Mouse (Mus musculus): ENCODE measurements around the gene Tmem183a. TPM values are rescaled to one million over a fixed set of nuclear protein-coding genes. Genes with fewer than 3 reads are reported as not detected.

The Tmem183a gene
- polyA plus RNA-seq, 1 experiment from 2014 or later = 60.6 TPM

DNA sequence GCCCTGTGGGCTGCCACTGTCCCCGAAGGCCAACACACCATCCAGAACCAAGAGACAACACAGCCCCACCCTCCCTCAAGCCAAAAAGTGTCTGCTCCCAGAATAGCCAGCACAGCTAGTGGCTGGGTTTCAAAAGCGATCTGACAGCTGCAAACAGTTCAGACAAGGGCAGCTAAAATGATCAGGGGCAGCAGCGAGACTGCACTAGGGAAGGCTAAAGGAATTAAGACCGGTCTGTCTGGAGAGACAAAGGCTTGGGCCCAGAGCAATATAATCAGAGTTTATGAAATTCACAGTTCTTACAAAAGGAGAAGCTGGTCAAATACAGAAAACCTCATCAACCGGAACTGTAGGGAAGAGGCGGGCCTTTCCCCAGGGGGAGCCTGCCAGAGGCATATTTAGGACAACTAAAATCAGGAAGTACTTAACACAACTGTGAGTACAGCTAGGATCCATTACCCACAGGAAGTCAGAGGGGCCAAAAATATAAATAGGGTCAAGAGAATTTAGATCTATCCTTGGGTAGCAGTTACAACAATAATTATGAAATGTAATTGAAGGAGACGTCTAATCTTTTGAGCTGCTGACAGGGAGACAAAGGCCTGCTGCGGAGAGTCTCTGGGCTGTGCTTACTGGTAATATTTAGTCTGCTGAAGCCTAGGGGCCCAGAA is 59.1 kb downstream of the Tmem183a start:
- H3K36me3 ChIP-seq (ENCODE audit: control insufficient read depth, insufficient read depth) = no peaks in the 10 kb centered on the region
- H3K9ac ChIP-seq (ENCODE audit: low read depth, low read length) = no peak overlapping the region
- H3K27ac ChIP-seq (ENCODE audit: low read depth, low read length) = peak overlapping the region; percentile 46
- no peak for ATAC-seq
- peaks cover 3% of the 10 kb centered on the region; the same call in 1 of the 2 replicates for H3K27me3 ChIP-seq (replicated peaks; ENCODE audit: control insufficient read depth, insufficient read depth, low read length)
- WGBS = 52% methylated on average over 8 of the region's 8 CpGs
- no peaks in the 10 kb centered on the region for H3K9me3 ChIP-seq (ENCODE audit: control insufficient read depth)
- no peak overlapping the region for H3K4me3 ChIP-seq (ENCODE audit: low read depth, low read length)
- TF ChIP-seq CTCF (IDR thresholded peaks at IDR 0.05; ENCODE audit: low read depth) = no peak
- H3K4me1 ChIP-seq (replicated peaks; ENCODE audit: control insufficient read depth, insufficient read depth, low read length) = no peaks in the 10 kb centered on the region
- no peak overlapping the region for H3K4me2 ChIP-seq (replicated peaks; ENCODE audit: low read depth)

DNA sequence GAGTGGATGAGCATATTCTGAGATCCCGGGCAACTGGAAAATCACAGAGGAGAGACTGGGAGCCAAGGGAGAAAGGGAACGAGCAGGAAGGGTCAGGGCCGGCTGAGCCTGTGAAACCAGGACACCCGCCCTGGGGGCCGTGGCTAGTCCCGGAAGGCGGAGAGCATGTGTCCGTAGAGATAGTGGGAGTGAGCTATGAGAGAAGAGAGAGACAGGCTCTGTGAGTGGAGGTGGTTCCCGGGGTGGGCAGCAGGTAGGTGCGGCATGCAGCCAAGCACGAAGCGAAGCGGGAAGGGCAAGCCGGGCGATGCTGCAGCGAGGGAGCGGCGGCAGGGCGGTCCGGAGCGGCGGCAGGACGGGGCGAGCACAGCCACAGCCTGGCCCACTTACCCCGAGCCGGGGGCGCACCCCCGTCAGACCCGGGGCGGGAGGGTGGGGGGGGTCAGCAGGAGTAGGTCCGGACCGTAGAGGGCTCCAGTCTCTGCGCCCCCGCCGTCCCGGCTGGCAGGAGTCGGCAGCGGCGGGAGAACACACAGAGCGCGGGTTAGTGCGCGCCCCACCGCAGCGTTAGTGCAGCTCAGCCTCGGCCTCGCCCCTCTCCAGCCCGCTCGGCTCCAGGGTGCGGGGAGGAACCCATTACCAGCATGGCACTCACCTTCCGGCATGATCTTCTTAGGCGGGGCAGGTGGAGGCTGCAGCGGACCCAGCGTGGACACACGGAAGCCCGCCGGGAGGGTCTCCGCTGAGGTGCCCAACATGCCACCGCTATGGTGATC is 63.0 kb downstream of the Tmem183a start:
- H3K9me3 ChIP-seq (ENCODE audit: control insufficient read depth) = no peaks in the 10 kb centered on the region
- peak; percentile 20 for ATAC-seq
- TF ChIP-seq CTCF (IDR thresholded peaks at IDR 0.05; ENCODE audit: low read depth) = no peak
- peak overlapping the region; percentile 58 for H3K9ac ChIP-seq (ENCODE audit: low read depth, low read length)
- H3K4me3 ChIP-seq (ENCODE audit: low read depth, low read length) = peak overlapping the region; percentile 48
- H3K27ac ChIP-seq (ENCODE audit: low read depth, low read length) = no peak overlapping the region
- no peaks in the 10 kb centered on the region for H3K36me3 ChIP-seq (ENCODE audit: control insufficient read depth, insufficient read depth)
- H3K4me1 ChIP-seq (replicated peaks; ENCODE audit: control insufficient read depth, insufficient read depth, low read length) = no peaks in the 10 kb centered on the region
- H3K4me2 ChIP-seq (replicated peaks; ENCODE audit: low read depth) = peak overlapping the region; percentile 95
- 7% methylated on average over 50 of the region's 59 CpGs for WGBS
- H3K27me3 ChIP-seq (replicated peaks; ENCODE audit: control insufficient read depth, insufficient read depth, low read length) = peaks cover 3% of the 10 kb centered on the region; the same call in 1 of the 2 replicates

GRCm38 (mm10) chr1:134297265-134297664 is 64.5 kb downstream of the Tmem183a start:
- Histone ChIP-seq H3K4me2 (replicated peaks; ENCODE audit: low read depth) (no peak overlapping the region), H3K27ac (ENCODE audit: low read depth, low read length) (no peak overlapping the region), H3K9ac (ENCODE audit: low read depth, low read length) (no peak overlapping the region), H3K36me3 (ENCODE audit: control insufficient read depth, insufficient read depth) (no peaks in the 10 kb centered on the region), H3K9me3 (ENCODE audit: control insufficient read depth) (no peaks in the 10 kb centered on the region), H3K4me3 (ENCODE audit: low read depth, low read length) (no peak overlapping the region), H3K4me1 (replicated peaks; ENCODE audit: control insufficient read depth, insufficient read depth, low read length) (0 out of 2 replicates have a peak, but pooled peaks cover 3% of the 10 kb centered on the region), H3K27me3 (replicated peaks; ENCODE audit: control insufficient read depth, insufficient read depth, low read length) (peaks cover 3% of the 10 kb centered on the region; the same call in 1 of the 2 replicates)
- 91% methylated on average over 8 of the region's 8 CpGs for WGBS
- no peak for TF ChIP-seq CTCF (IDR thresholded peaks at IDR 0.05; ENCODE audit: low read depth)
- ATAC-seq = no peak

Other genes starting within 250 kb of the Tmem183a start
- 0.50 and 0.99 TPM in 2 replicates for gene Chil1, start 179.8 kb downstream of the Tmem183a start, polyA plus RNA-seq (2015; fragmentation: Nextera tagmentation; extraction: Ambion mirVana)
- gene Mybph, start 168.5 kb downstream of the Tmem183a start, polyA plus RNA-seq (2015; fragmentation: Nextera tagmentation; extraction: Ambion mirVana) = 0.13 TPM in 1 of 2 replicates, not detected in the other
- gene Adora1, start 126.5 kb downstream of the Tmem183a start, polyA plus RNA-seq (2015; fragmentation: Nextera tagmentation; extraction: Ambion mirVana) = 2.2 and 2.4 TPM in 2 replicates
- gene Myog, start 72.0 kb downstream of the Tmem183a start, polyA plus RNA-seq (2015; fragmentation: Nextera tagmentation; extraction: Ambion mirVana) = 0.08 TPM in 1 of 2 replicates, not detected in the other
- gene Ppfia4, start 29.1 kb downstream of the Tmem183a start, polyA plus RNA-seq (2015; fragmentation: Nextera tagmentation; extraction: Ambion mirVana) = 2.4 and 2.5 TPM in 2 replicates
- not detected in 2 replicates for gene 4933406M09Rik, start 24.0 kb upstream of the Tmem183a start, polyA plus RNA-seq (2015; fragmentation: Nextera tagmentation; extraction: Ambion mirVana)
- 9.4 and 10.1 TPM in 2 replicates for gene Cyb5r1, start 43.6 kb upstream of the Tmem183a start, polyA plus RNA-seq (2015; fragmentation: Nextera tagmentation; extraction: Ambion mirVana)
- gene Adipor1, start 53.4 kb upstream of the Tmem183a start, polyA plus RNA-seq (2015; fragmentation: Nextera tagmentation; extraction: Ambion mirVana) = 77.3 and 81.4 TPM in 2 replicates
- 7.2 and 8.1 TPM in 2 replicates for gene Klhl12, start 93.6 kb upstream of the Tmem183a start, polyA plus RNA-seq (2015; fragmentation: Nextera tagmentation; extraction: Ambion mirVana)
- gene Rabif, start 132.7 kb upstream of the Tmem183a start, polyA plus RNA-seq (2015; fragmentation: Nextera tagmentation; extraction: Ambion mirVana) = 25.9 and 26.2 TPM in 2 replicates
- not detected in 2 replicates for gene Mgat4e, start 187.7 kb upstream of the Tmem183a start, polyA plus RNA-seq (2015; fragmentation: Nextera tagmentation; extraction: Ambion mirVana)
- 12.6 and 13.0 TPM in 2 replicates for gene Kdm5b, start 198.2 kb upstream of the Tmem183a start, polyA plus RNA-seq (2015; fragmentation: Nextera tagmentation; extraction: Ambion mirVana)

Measured in intestine, postnatal 0 days (tissue).